Mouse (Mus musculus): ENCODE results near the gene Cplx2. TPM values are rescaled to one million over a fixed set of nuclear protein-coding genes. Genes with fewer than 3 reads are reported as not detected.

The Cplx2 gene
- not detected for polyA plus RNA-seq (2017; shearing (Covaris generic))

DNA sequence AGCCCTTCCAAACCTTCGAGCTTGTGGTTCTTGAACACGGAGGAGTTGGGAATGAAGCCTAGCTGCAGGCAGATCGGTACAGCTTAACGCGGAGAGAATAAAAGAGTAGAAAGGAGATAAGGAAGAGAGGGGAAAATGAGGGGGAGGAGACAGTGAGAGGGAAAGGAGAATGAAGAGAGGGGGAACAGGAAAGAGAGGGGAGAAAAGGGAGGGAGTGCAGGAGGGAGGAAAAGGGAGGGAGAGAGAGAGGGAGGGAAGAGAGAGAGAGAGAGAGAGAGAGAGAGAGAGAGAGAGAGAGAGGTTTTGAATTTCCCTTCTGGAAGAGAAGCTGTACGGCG is at the start of gene Cplx2:
Gene Cplx2, plus strand, starts transcription at position 301 of the 338 bp plus-strand sequence.

Other genes starting within 250 kb of the Cplx2 start
- 13.3 TPM for gene Hrh2, start 179.2 kb upstream of the Cplx2 start, polyA plus RNA-seq (2017; shearing (Covaris generic))
- 34.3 TPM for gene Thoc3, start 97.5 kb downstream of the Cplx2 start, polyA plus RNA-seq (2017; shearing (Covaris generic))
- gene Simc1, start 132.4 kb downstream of the Cplx2 start, polyA plus RNA-seq (2017; shearing (Covaris generic)), result 12.5 TPM
- gene 4833439L19Rik, start 194.1 kb downstream of the Cplx2 start, polyA plus RNA-seq (2017; shearing (Covaris generic)), result 87.5 TPM
- gene Arl10, start 203.7 kb downstream of the Cplx2 start, polyA plus RNA-seq (2017; shearing (Covaris generic)), result 12.0 TPM
- 53.7 TPM for gene Nop16, start 218.7 kb downstream of the Cplx2 start, polyA plus RNA-seq (2017; shearing (Covaris generic))
- gene Higd2a, start 218.9 kb downstream of the Cplx2 start, polyA plus RNA-seq (2017; shearing (Covaris generic)), result 190 TPM
- 35.1 TPM for gene Cltb, start 240.0 kb downstream of the Cplx2 start, polyA plus RNA-seq (2017; shearing (Covaris generic))

All from activated CD4-positive, CD25-positive, alpha-beta regulatory T cell, adult 9 weeks (primary cell).